Mouse (Mus musculus) kidney, adult 11 months (tissue): ENCODE data around the gene Baiap2l2.

ENCODE experiments used
- DNase-seq: peaks from one replicate; pipeline ENCODE4 v3.0.0; 2022

Baiap2l2 gene

GRCm38 (mm10) chr15:79285399-79285798 is at the start of gene Baiap2l2:
Baiap2l2 (minus strand) TSS chr15:79285537.
- peak; percentile 89 for DNase-seq

DNA sequence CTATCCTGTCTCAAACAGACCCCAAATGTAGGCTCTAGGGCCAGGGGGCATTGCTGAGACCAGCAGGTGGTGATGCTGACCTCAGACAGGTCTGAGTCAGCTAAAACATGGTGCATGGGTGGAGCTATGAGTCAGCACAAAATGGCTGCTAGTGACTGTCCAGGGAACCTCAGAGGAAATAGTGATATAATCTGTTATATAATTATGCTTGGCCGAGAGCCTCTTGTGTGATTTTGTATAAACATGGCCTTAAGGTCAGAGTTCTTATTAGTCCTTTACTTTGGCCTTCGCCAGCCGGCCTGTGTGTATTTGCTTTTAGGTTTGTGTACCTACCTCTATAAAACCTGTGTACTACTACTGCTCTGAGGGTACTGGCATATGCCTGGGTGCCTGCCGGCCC is 48.1 kb upstream of the Baiap2l2 start:
- peak; percentile 41 for DNase-seq

DNA sequence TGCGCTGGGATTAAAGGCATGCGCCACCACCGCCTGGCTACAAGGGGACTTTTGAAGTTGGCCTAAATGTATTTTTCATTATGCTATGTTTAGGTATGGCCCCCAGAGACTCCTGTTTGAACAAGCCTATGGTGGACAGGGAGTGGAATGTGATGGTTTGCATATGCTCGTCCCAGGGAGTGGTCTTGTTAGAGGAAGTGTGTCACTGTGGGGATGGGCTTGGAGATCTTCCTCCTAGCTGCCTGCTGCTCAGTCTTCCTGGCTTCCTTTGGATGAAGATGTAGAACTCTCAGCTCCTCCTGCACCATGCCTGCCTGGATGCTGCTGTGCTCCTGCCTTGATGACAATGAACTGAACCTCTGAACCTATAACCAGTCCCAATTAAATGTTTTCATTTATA is 45.2 kb upstream of the Baiap2l2 start:
- DNase-seq, result no peak

- no peak for DNase-seq
Observed at GRCm38 (mm10) chr15:79329979-79330363, 44.6 kb upstream of the Baiap2l2 start.

- no peak for DNase-seq
Observed at GRCm38 (mm10) chr15:79329346-79329978, 44.1 kb upstream of the Baiap2l2 start.

DNA sequence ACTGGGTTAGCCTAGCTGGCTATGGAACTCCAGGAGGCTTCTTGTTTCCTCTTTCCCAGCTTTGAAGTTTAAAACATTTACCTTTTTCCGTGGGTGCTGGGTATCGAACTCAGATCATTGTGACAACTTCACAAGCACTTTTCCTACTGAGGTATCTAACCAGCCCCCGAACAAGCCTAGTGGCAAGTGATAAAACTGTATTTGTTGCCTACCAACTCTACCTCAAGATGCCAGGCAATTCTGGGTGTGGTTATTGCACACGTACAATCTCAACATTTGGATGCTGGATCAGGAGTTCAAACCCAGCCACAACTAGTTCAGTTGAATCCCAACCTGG is 43.6 kb upstream of the Baiap2l2 start:
- no peak for DNase-seq

GRCm38 (mm10) chr15:79328058-79328938 is 43.0 kb upstream of the Baiap2l2 start, which contains the start of gene Pla2g6:
Pla2g6 (minus strand) TSS chr15:79328390.
- DNase-seq, result peak; percentile 99

DNA sequence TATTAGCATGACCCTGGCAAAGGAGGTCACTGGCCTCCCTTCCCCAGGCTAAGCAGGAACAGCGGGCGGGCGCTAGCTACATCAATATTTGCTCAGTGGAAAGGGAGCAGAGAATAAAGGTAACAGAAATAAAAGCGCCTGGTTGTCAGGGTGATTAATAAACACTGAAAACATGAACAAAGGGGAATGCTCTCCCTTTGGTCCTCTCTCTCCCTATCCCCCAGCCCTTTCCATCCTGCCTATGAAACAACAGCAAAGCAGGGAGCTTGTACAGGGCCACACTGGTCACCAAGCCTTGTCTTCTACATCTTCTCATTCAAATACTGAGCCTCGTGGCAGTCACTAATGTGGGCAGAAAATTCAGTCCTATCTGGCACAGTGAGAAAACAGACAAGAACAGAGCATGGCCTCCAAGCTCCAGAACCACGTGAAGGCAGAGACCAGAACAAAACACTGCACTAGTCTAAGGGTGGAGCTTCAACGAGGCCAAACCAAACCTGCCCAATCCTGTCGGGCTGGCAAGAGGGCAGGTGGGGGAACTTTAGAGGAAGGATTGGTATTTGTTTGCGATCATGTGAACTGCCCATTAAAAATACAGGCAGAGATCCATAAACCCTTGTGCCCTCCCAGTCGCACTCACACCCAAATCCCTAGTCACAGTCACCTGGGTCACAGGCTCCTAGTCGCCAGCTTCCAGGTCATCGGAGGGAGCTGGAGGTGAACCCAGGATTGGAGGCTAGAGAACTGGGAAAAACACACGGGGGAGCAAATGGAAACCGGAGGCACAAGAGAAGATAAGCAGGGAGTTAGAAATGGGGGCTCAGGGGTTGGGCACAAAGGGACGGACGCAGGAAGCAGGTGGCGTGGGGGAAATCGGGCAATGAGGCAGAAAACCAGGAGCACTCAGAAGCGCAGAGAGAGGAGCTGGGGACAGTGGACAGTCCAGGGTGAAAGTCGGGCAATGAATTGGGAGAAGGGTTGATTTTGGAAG is 41.9 kb upstream of the Baiap2l2 start:
- DNase-seq, result peak; percentile 88

- DNase-seq, result peak; percentile 51
Observed at GRCm38 (mm10) chr15:79326264-79326663, 40.9 kb upstream of the Baiap2l2 start.

GRCm38 (mm10) chr15:79325742-79326141 is 40.4 kb upstream of the Baiap2l2 start:
- no peak for DNase-seq

DNA sequence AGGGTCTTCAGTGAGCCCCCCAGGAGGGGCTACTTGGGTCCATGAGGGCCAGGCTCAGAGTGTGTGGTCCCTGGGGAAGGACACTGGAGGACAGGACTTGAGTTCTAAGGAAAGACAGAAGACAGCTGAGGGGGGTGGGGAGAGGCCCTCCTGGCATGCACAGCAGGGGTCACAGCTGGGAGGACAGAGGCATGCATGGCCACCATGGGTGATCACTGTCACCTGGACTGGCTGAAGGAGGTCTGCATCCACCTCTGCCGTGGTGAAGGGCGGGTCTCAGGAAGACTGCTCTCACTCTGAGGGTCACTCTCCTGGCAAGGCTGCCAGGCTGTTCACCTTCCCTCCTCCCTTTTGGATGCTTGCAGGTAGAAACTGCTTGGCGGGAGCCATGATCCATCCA is 39.0 kb upstream of the Baiap2l2 start:
- no peak for DNase-seq

- DNase-seq, result no peak
Observed at GRCm38 (mm10) chr15:79323791-79324155, 38.4 kb upstream of the Baiap2l2 start.

- DNase-seq, result peak; percentile 84
Observed at GRCm38 (mm10) chr15:79322991-79323790, 37.9 kb upstream of the Baiap2l2 start.

GRCm38 (mm10) chr15:79322281-79322990 is 37.1 kb upstream of the Baiap2l2 start:
- no peak for DNase-seq

DNA sequence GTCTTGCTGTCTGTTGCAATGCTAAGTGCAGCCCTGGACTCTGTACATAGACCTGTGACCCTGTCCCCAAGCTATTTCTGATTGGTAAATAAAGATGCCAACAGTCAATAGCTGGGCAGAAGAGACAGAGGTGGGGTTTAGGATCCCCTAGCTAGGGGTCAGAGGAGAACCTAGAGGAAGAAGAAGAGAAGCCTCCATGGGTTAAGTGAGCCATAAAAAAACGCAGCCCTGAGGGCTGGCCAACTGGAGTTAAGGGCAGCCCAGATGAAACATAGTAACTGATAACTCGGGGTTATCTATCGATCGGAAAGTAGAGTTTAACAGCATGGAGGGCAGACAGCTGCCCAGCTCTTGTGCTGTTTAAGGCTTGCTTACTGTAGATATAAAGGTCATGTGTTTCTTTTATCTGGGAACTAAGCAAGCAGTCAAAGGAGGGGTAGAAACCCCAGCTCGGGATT is 36.4 kb upstream of the Baiap2l2 start:
- DNase-seq, result no peak

DNA sequence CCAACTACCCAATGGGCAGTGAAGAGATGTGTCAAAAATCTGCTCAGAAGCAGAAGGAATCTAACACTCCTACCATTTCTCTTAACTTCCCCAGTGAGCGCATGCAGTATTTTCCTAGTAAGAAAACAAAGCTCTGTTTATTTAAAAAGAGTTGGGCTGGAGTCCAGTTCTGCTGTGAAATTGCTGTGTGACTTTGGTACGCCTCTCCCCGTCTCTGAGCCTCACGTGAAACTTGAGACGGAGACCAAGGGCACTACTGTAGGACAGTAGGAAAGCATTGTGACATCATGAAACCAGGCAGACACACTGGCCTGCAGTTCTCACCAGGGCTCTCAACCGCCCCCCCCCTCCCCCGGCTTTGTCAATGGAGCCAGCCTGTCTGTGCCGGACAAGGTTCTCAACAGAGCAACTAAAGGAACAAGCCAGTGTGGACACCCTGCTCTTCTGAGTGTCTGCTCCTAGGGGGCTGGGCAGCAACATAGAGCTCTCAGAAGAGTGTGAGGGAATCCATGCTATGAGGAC is 28.6 kb upstream of the Baiap2l2 start:
- no peak for DNase-seq

GRCm38 (mm10) chr15:79307861-79308260 is 22.5 kb upstream of the Baiap2l2 start:
- no peak for DNase-seq

DNA sequence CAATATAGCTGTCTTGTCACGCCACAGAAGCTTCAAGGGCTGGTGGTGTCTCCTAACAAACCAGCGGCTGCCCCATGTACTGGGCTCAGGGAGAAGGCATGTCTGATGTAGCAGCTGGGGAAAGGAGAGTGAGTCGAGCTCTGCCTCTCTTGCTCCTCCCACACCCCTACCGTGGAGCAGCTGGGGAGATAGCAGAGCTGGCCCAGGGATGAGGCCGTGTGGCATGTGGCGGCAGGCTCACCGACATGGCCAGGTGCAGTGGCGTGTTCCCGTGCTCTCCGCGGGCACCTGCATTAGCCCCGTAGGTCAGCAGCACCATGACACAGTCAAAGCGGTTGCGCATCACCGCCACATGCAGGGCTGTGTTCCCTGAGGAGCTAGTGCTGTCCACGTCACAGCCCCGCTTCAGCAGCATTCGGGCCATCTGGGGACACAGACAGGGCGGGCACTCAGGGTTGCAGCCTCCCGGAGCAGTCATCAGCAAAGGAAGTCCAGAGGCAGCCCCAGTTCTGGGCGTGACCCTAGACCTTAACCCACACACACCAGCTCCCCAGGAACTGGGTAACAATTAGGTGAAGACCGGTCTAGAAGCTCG is 20.8 kb upstream of the Baiap2l2 start:
- no peak for DNase-seq

GRCm38 (mm10) chr15:79304832-79305231 is 19.5 kb upstream of the Baiap2l2 start:
- no peak for DNase-seq

GRCm38 (mm10) chr15:79303725-79304124 is 18.4 kb upstream of the Baiap2l2 start:
- DNase-seq, result no peak
